Mouse (Mus musculus) myocyte (in vitro differentiated cells): ENCODE results near the gene Rsf1.

Experiments
- E2F4 ChIP-seq: IDR thresholded peaks from one replicate; pipeline ENCODE4 v1.6.1; 2011; ENCODE audit warnings: mild to moderate bottlenecking, control low read depth, moderate library complexity; ENCODE audit not compliant: insufficient read depth
- MAX ChIP-seq: IDR thresholded peaks from one replicate; pipeline ENCODE4 v1.6.1; 2011; ENCODE audit warnings: low read depth, mild to moderate bottlenecking, control low read depth
- MYOD1 ChIP-seq, 3 experiments: IDR thresholded peaks; one replicate each; pipeline ENCODE4 v1.6.1; 2011; ENCODE audit warnings: control low read depth in 2 of 3, low read depth in 2 of 3, mild to moderate bottlenecking in 2 of 3, moderate library complexity in 1 of 3; ENCODE audit not compliant: insufficient read length in 2 of 3, control insufficient read depth in 1 of 3
- POLR2A ChIP-seq: IDR thresholded peaks from one replicate; pipeline ENCODE4 v1.6.1; 2011; ENCODE audit warnings: low read depth, mild to moderate bottlenecking, control low read depth, moderate library complexity; ENCODE audit not compliant: insufficient read length
- SRF ChIP-seq: IDR thresholded peaks from one replicate; pipeline ENCODE4 v1.6.1; 2011; ENCODE audit warnings: low read depth; ENCODE audit not compliant: control insufficient read depth, insufficient read length
- TCF12 ChIP-seq: IDR thresholded peaks from one replicate; pipeline ENCODE4 v1.6.1; 2011; ENCODE audit warnings: mild to moderate bottlenecking, control low read depth; ENCODE audit not compliant: poor library complexity, insufficient read depth, severe bottlenecking
- USF1 ChIP-seq: IDR thresholded peaks from one replicate; pipeline ENCODE4 v1.6.1; 2011; ENCODE audit warnings: low read depth, mild to moderate bottlenecking, control low read depth, moderate library complexity

GRCm38 (mm10) chr7:97701106-97701505 lies 121.4 kb downstream of the Rsf1 start:
- TF ChIP-seq USF1 (no peak), E2F4 (no peak), POLR2A (no peak), TCF12 (no peak), MAX (no peak), MYOD1 (IDR thresholded peaks at IDR 0.05; ENCODE audit: control insufficient read depth in 1 of 3, insufficient read length in 2 of 3, low read depth in 2 of 3) (no peak), SRF (no peak)
